Mouse (Mus musculus): ENCODE measurements around the gene Prkg1. TPM values are rescaled to one million over a fixed set of nuclear protein-coding genes. Genes with fewer than 3 reads are reported as not detected.

The Prkg1 gene
- polyA plus RNA-seq, 1 experiment from 2014 or later = 0.76 TPM

DNA sequence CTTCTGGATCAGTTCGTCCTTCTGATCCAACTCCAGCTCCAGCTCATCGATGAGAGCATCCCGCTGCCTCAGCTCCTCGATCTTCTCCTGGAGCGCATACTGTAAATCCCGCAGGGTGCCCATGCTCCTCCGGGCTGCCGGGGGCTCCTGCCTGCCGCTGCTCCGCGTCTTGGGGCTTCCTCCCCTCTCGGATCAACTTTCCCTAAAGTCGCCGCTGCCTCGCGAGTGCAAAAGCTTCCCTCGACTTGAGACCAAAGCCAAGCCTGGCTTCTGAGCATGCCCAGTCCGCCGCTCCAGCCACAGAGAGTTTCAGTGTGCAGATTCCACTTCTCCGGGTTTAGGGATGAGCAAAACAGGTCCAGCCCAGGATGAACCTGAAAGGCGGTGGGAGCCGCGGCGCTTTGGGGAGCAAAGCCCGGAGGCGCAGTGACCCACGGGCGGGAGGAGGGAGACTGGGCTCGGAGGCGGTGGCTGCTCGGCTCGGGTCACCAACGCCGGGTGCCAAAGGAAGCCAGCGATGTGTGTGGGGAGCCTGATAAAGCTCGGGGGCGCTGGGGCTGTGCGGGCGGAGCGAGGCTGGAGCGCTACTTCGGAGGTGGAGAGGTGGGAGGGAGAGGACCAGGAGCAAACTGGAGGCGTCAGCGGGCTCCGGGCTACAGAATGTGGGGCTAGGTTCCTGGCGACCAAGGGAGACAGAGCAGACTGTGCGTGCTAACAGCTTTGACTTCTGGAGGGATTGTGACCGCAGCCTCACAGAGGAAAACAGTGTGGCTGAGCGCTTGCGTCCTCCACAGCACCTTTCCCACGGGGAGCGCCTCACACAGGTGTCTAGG, 100.5 kb downstream of the Prkg1 start:
- Histone ChIP-seq H3K4me2 (peak overlapping the region; percentile 59), H3K9me3 (replicated peaks) (no peaks in the 10 kb centered on the region), H3K27ac (replicated peaks) (no peak overlapping the region), H3K36me3 (replicated peaks) (no peaks in the 10 kb centered on the region), H3K27me3 (peaks cover 31% of the 10 kb centered on the region), H3K9ac (no peak overlapping the region), H3K4me1 (replicated peaks) (no peaks in the 10 kb centered on the region), H3K4me3 (replicated peaks) (peak overlapping the region; percentile 43)
- WGBS (ENCODE audit: insufficient replicate concordance) = under 1% methylated on average over 52 of the region's 52 CpGs
- no peak for ATAC-seq (ENCODE audit: insufficient read depth)

DNA sequence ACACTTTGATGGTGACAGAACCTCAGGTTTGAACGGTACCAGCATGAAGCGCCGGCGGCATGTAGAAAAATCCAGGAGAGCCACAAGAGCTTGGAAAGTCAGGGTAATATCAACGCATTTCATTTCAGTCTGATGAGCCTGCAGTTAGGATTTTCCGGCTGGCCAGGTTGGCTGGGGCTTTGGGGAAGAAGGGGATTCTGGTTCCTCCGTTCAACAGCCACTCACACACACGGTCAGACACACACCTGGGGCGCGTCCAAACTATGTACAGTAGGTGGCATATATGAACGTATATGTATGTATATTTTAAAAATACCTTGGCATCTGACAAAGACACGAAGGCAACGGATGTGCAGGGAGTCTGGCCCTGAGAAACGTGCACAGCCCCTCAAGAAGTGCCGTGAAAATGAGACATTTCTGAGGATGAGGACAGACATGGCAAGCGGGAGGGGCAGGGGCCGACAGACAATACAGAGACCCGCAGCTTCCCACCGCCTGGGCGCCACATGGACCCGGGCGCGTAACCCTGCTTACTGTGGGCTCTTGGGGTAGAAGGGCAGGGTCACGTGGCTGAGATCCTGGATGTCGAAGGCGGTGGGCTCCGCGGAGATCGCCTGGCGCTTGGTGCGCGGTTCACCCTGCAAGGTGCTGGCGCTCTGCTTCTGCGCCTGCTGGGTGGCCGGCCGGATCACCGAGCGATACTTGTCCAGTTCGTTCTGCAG, 101.2 kb downstream of the Prkg1 start:
- 9% methylated on average over 39 of the region's 39 CpGs for WGBS (ENCODE audit: insufficient replicate concordance)
- Histone ChIP-seq H3K36me3 (replicated peaks) (no peaks in the 10 kb centered on the region), H3K27me3 (peaks cover 31% of the 10 kb centered on the region), H3K4me1 (replicated peaks) (no peaks in the 10 kb centered on the region), H3K9me3 (replicated peaks) (no peaks in the 10 kb centered on the region), H3K4me2 (peak overlapping the region; percentile 59), H3K9ac (no peak overlapping the region), H3K4me3 (replicated peaks) (peak overlapping the region; percentile 43), H3K27ac (replicated peaks) (no peak overlapping the region)
- ATAC-seq (ENCODE audit: insufficient read depth) = no peak

DNA sequence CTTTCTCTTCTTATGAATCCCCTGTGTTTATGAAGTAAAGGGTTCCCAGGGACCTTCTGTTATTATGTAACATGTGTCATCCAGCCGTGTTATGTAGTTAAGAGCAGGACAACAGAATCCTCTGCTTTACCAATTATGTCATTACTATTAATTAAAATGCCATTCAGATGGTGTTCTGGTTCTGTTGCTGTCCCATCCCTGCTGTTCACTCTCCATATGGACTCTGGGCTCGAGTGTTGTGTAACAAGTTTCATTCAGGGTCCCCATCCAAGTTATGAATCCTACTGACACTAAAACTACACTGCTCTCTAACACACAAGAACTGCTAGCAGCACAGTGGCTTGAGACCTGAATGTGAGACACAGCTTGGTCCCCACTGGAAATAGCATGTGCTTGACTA, 102.0 kb downstream of the Prkg1 start:
- Histone ChIP-seq H3K36me3 (replicated peaks) (no peaks in the 10 kb centered on the region), H3K4me2 (no peak overlapping the region), H3K27ac (replicated peaks) (no peak overlapping the region), H3K9me3 (replicated peaks) (no peaks in the 10 kb centered on the region), H3K4me1 (replicated peaks) (no peaks in the 10 kb centered on the region), H3K4me3 (replicated peaks) (no peak overlapping the region), H3K9ac (no peak overlapping the region), H3K27me3 (peaks cover 31% of the 10 kb centered on the region)
- no peak for ATAC-seq (ENCODE audit: insufficient read depth)
- WGBS (ENCODE audit: insufficient replicate concordance) = 25% methylated on average over 2 of the region's 2 CpGs

DNA sequence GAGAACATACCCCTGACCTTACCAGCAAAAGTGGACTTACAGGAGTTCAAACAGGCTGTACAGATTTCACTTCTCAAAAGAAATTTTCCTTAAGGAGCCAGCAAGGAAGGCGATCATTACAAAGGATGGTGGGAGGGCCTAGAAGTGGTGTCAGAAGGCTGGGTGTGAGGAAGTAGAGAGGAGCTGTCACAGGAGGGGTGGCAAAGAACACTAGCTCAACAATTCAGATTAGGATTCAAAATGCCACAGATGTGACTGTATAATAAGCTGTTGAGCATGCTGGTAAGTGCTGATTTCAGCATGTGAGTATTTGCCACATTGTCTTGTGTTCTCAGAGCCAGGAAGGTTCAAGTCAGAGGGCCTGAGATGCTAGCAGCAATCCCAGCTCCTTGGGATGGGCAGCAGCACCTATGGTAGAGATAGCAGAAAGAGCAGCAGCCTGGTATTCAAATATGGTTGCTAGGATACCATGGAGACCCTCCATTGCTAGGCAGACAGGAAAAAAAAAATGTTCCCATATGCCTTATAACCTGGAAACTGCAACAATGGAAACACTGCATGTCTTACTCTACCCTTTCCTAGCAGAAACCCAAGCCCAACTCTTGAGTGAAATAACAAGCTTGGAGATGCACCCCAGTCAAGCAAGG, 106.0 kb downstream of the Prkg1 start:
- Histone ChIP-seq H3K4me1 (replicated peaks) (no peaks in the 10 kb centered on the region), H3K9ac (no peak overlapping the region), H3K4me2 (no peak overlapping the region), H3K36me3 (replicated peaks) (no peaks in the 10 kb centered on the region), H3K27ac (replicated peaks) (no peak overlapping the region), H3K27me3 (peaks cover 15% of the 10 kb centered on the region), H3K9me3 (replicated peaks) (no peaks in the 10 kb centered on the region), H3K4me3 (replicated peaks) (no peak overlapping the region)
- no peak for ATAC-seq (ENCODE audit: insufficient read depth)
- WGBS (ENCODE audit: insufficient replicate concordance) = 76% methylated on average over 1 of the region's 1 CpGs

DNA sequence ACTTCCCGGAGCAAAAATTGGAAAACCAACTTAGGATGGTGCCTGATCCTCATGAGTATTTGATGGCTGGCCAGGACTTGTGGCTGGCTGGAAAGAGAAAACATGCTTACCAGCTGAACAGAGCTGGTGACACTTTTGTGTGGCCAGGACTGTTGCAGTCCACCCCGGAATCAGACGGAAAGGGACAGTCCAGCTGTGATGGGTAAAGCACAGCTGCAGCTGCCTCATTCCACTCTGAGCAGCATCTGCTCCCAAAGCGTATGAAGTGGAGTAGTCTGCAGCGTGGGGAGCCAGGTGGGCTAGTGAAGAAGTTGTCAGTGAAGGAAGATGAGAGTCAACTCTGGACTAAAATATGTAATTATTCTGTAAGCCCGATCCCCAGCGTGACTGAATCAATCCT, 108.6 kb downstream of the Prkg1 start:
- H3K4me3 ChIP-seq (replicated peaks) = no peak overlapping the region
- H3K9ac ChIP-seq = no peak overlapping the region
- ATAC-seq (ENCODE audit: insufficient read depth) = no peak
- no peaks in the 10 kb centered on the region for H3K4me1 ChIP-seq (replicated peaks)
- no peak overlapping the region for H3K4me2 ChIP-seq
- H3K36me3 ChIP-seq (replicated peaks) = no peaks in the 10 kb centered on the region
- H3K27ac ChIP-seq (replicated peaks) = no peak overlapping the region
- WGBS (ENCODE audit: insufficient replicate concordance) = 73% methylated on average over 7 of the region's 7 CpGs
- H3K9me3 ChIP-seq (replicated peaks) = no peaks in the 10 kb centered on the region
- H3K27me3 ChIP-seq = no peaks in the 10 kb centered on the region

DNA sequence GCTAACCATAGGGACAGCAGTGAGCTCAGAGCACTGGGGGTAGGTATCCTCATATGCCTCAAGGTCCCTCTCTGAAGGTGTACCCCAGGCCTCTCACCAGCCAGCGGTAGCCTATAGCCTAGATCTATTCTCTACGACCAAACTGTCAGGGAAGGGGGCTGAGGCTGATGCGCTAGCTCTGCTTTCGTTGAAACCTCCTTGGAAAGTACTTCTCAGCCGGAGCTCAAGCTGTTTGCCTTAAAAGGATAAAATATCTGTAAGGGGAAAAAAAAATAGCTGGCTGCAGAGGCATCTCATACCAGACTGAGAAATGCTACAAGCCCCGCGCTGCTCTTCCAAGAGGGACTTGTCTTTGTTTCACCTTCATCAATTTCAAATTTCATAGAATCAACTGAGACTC, 109.0 kb downstream of the Prkg1 start:
- no peak overlapping the region for H3K4me2 ChIP-seq
- no peaks in the 10 kb centered on the region for H3K9me3 ChIP-seq (replicated peaks)
- ATAC-seq (ENCODE audit: insufficient read depth) = no peak
- H3K4me1 ChIP-seq (replicated peaks) = no peaks in the 10 kb centered on the region
- no peak overlapping the region for H3K4me3 ChIP-seq (replicated peaks)
- no peaks in the 10 kb centered on the region for H3K27me3 ChIP-seq
- H3K36me3 ChIP-seq (replicated peaks) = no peaks in the 10 kb centered on the region
- WGBS (ENCODE audit: insufficient replicate concordance) = 77% methylated on average over 7 of the region's 7 CpGs
- H3K9ac ChIP-seq = no peak overlapping the region
- H3K27ac ChIP-seq (replicated peaks) = no peak overlapping the region

DNA sequence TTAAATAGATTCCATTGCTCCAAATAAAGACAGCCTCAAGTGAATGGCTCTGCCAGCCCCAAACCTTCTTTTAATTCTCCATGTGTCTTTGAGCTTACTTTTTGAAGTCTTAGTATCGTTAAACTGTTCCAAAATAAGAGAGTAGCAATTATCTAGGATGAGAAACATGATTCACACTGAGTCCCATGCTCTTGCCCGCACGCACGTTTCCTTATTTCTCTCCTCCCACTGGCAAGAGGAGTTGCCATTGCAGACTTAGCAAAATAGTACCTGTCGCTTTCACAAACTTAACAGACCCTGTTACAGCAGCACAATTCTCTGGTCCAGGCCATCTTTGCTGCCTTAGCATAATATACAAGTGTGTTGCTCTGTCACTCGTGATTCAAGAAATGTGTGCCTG, 110.8 kb downstream of the Prkg1 start:
- no peaks in the 10 kb centered on the region for H3K36me3 ChIP-seq (replicated peaks)
- no peak overlapping the region for H3K4me2 ChIP-seq
- no peak overlapping the region for H3K4me3 ChIP-seq (replicated peaks)
- no peak overlapping the region for H3K9ac ChIP-seq
- ATAC-seq (ENCODE audit: insufficient read depth) = no peak
- no peaks in the 10 kb centered on the region for H3K27me3 ChIP-seq
- H3K4me1 ChIP-seq (replicated peaks) = no peaks in the 10 kb centered on the region
- H3K9me3 ChIP-seq (replicated peaks) = no peaks in the 10 kb centered on the region
- 69% methylated on average over 6 of the region's 6 CpGs for WGBS (ENCODE audit: insufficient replicate concordance)
- H3K27ac ChIP-seq (replicated peaks) = no peak overlapping the region

DNA sequence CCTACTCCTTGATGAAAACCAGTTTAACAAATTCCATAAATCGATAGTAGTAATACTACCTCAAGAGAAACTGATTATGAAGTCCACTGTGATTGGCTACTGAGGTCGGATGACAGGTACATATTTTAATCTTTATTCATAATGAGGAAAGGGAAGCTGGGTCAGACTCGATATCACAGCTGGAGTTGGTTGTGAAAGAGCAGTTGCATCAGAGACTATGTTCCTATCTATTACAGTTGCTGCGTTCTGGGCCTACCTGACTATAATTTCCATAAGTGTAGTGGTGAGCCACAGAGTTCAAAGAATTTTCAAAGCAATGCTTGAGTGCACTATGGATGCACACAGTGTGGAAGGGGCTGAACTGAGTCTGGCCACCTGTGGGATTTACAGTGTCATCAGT, 114.4 kb downstream of the Prkg1 start:
- ATAC-seq (ENCODE audit: insufficient read depth) = no peak
- Histone ChIP-seq H3K4me3 (replicated peaks) (no peak overlapping the region), H3K27me3 (no peaks in the 10 kb centered on the region), H3K4me1 (replicated peaks) (no peaks in the 10 kb centered on the region), H3K36me3 (replicated peaks) (no peaks in the 10 kb centered on the region), H3K9ac (no peak overlapping the region), H3K27ac (replicated peaks) (no peak overlapping the region), H3K9me3 (replicated peaks) (no peaks in the 10 kb centered on the region), H3K4me2 (no peak overlapping the region)
- 56% methylated on average over 4 of the region's 4 CpGs for WGBS (ENCODE audit: insufficient replicate concordance)

DNA sequence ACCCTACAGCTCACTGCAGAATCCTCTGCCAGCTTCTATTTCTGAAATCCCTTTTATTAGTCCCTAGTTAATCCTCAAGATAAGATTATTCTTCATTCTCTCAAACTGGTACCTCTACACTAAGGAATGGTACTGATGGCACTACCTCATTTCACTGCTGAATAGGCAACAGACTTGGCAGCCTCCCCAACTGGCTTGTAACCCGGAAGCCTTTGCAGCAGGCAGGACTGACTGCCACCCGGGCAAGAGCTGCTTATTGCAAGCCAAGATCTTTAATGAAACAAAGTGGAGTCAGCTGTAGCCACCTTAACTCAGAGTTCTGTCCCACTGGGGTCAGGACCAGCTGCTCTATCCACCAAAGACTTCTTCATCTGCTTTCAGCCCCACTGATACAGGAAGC, 117.3 kb downstream of the Prkg1 start:
- H3K9ac ChIP-seq = no peak overlapping the region
- H3K9me3 ChIP-seq (replicated peaks) = no peaks in the 10 kb centered on the region
- 55% methylated on average over 2 of the region's 2 CpGs for WGBS (ENCODE audit: insufficient replicate concordance)
- no peak overlapping the region for H3K4me3 ChIP-seq (replicated peaks)
- H3K4me2 ChIP-seq = no peak overlapping the region
- no peaks in the 10 kb centered on the region for H3K27me3 ChIP-seq
- H3K36me3 ChIP-seq (replicated peaks) = no peaks in the 10 kb centered on the region
- ATAC-seq (ENCODE audit: insufficient read depth) = no peak
- no peaks in the 10 kb centered on the region for H3K4me1 ChIP-seq (replicated peaks)
- H3K27ac ChIP-seq (replicated peaks) = no peak overlapping the region

DNA sequence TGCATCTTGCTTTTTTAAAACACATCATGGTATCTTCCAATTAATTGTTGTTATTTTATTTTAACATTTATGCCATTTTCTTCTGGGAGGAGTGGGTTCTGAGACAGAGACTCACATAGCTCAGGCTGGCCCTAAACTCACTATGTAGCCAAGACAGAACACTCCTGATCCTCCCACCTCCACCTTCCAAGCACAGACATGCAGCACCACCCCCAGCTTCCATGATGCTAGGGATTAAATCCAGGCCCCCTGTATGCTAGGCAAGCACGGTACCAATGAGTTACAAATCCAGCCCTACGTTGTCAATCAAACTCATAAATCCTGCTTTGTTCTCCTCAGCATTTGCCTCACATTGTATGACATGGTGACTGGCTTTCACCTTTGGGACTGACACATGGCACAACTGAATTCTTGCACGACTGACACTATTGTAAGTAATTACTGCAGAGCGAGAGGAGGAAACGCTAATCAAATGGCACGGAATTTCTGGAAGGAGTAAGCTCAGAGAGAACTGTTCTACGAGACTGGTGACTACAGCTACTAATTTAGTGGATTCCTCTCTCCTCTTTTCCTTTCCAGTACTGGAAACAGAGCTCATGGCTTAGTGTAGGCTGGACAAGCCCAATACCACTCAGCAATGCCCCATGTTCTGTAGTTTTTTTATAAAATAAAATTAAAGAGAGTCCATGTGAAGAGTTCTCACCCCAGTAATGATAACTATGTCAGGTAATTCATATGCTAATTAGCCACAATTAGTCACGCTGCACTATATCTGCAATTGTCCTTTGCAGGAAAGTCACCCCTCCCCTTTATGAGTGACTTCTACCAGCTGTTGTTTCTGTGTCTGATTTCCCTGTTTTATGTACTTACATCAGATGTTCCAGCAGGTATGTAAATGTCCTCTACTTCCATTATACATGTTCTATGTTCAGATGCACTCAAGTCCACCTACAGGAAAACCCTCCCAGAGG, 133.6 kb downstream of the Prkg1 start:
- Histone ChIP-seq H3K4me2 (no peak overlapping the region), H3K36me3 (replicated peaks) (no peaks in the 10 kb centered on the region), H3K4me3 (replicated peaks) (no peak overlapping the region), H3K9ac (no peak overlapping the region), H3K27me3 (no peaks in the 10 kb centered on the region), H3K4me1 (replicated peaks) (no peaks in the 10 kb centered on the region), H3K27ac (replicated peaks) (no peak overlapping the region), H3K9me3 (replicated peaks) (no peaks in the 10 kb centered on the region)
- ATAC-seq (ENCODE audit: insufficient read depth) = no peak
- WGBS (ENCODE audit: insufficient replicate concordance) = 69% methylated on average over 8 of the region's 8 CpGs

Measured in liver, embryonic 15.5 days (tissue).